ENCODE assay signal across 10 mouse cellular contexts in genomic region chr13:6636520-6636919, GRCm38 (mm10). TPM values are rescaled to one million over a fixed set of nuclear protein-coding genes. Genes with fewer than 3 reads are reported as not detected.
DNase-seq lines count a peak whose midpoint lies in the region; ATAC-seq lines count a peak whose summit lies in the region.
"Had no signal": no experiment of that assay in that cellular context is flagged by ENCODE, and none has a peak within 500 bp of the region (broad histone marks: within the 10 kb centered on the region; RNA-seq: fewer than 3 reads in every experiment).

No protein-coding gene starts in this region.

- 48% methylated on average over 6 of the region's 6 CpGs for WGBS in intestine, embryonic 15.5 days

- peak; percentile 74 for ATAC-seq in intestine, embryonic 15.5 days
- peak; percentile 22 for ATAC-seq in neutrophil, adult 5-6 weeks (ENCODE audit: extremely low read depth, insufficient number of reproducible peaks, low FRiP score, poor library complexity, severe bottlenecking)

- H3K9me3 ChIP-seq in intestine, embryonic 15.5 days, result no peaks in the 10 kb centered on the region
- H3K9me3 ChIP-seq: hindbrain, embryonic 10.5 days; limb, embryonic 12.5 days had no signal

- H3K36me3 ChIP-seq in intestine, embryonic 15.5 days, result no peaks in the 10 kb centered on the region
- H3K36me3 ChIP-seq: hindbrain, embryonic 10.5 days; limb, embryonic 12.5 days had no signal

- no peaks in the 10 kb centered on the region for H3K27me3 ChIP-seq in intestine, embryonic 15.5 days (replicated peaks)
- H3K27me3 ChIP-seq: limb, embryonic 12.5 days had no signal

- H3K27ac ChIP-seq in intestine, embryonic 15.5 days, result peak overlapping the region; percentile 81
- H3K27ac ChIP-seq: hindbrain, embryonic 10.5 days; limb, embryonic 12.5 days had no signal

- peak; percentile 42 for DNase-seq in adrenal gland, adult 8-10 months
- no peak for DNase-seq in adrenal gland, adult 18-20 months (ENCODE audit: low spot score in 2 of 2)
- peak; percentile 11 for DNase-seq in kidney, postnatal 10 days
- no peak for DNase-seq in kidney, postnatal 4 days
- no peak for DNase-seq in urinary bladder, postnatal 14 days (ENCODE audit: low spot score)
- no peak for DNase-seq in retina, postnatal 1 day

- no peak overlapping the region for H3K4me3 ChIP-seq in intestine, embryonic 15.5 days (replicated peaks)
- H3K4me3 ChIP-seq: hindbrain, embryonic 10.5 days; limb, embryonic 12.5 days had no signal

- H3K9ac ChIP-seq in intestine, embryonic 15.5 days, result no peak overlapping the region
- H3K9ac ChIP-seq: limb, embryonic 12.5 days had no signal

- 0 out of 2 replicates have a peak overlapping the region, but pooled peaks have one; percentile 3 for H3K4me2 ChIP-seq in intestine, embryonic 15.5 days (replicated peaks)
- H3K4me2 ChIP-seq: limb, embryonic 12.5 days had no signal

- H3K4me1 ChIP-seq in intestine, embryonic 15.5 days (replicated peaks), result peaks cover 11% of the 10 kb centered on the region

RNA-seq across cellular contexts. Expression of gene Pfkp, which starts 12.1 kb away (rescaled TPM):
- total RNA-seq in adrenal gland, adult 8-10 months (2022), result 10 to 100 TPM; 47.7 to 91.4 (median 68.9) TPM
- total RNA-seq in adrenal gland, adult 18-20 months (2021), result 100 to 1,000 TPM in 1 of 2 experiments, 10 to 100 TPM in 1; 96.3 to 122 TPM
- 98.5 and 102 TPM in 2 replicates for polyA plus RNA-seq in intestine, embryonic 15.5 days (2015; fragmentation: Nextera tagmentation; extraction: Ambion mirVana)
- total RNA-seq in neutrophil, adult 5-6 weeks (2017), result 79.3 and 82.6 TPM in 2 replicates

Comparison
In these comparisons a context has a peak if more than half of its experiments do, and no peak if none do; other contexts are left out.
1. DNase-seq: peak in adrenal gland, adult 8-10 months (single experiment) and kidney, postnatal 10 days (single experiment); none in adrenal gland, adult 18-20 months (0 of 2), kidney, postnatal 4 days (0 of 2), urinary bladder, postnatal 14 days (single experiment) and retina, postnatal 1 day (single experiment).